Mouse (Mus musculus): ENCODE data around the gene Dnajc9. TPM values are rescaled to one million over a fixed set of nuclear protein-coding genes. Genes with fewer than 3 reads are reported as not detected.

Gene Dnajc9
- total RNA-seq (2021), result 10 to 100 TPM; 24.7 to 25.1 TPM

- peak; percentile 93 to 94 for DNase-seq (ENCODE audit: low spot score in 2 of 2)
- intact Hi-C loops (cut with DNase I), result no loop called here
Measured at GRCm38 (mm10) chr14:20388441-20389129, at the start of gene Dnajc9. Gene Dnajc9 (minus strand): TSS chr14:20388910.

- no peak for DNase-seq (ENCODE audit: low spot score in 2 of 2)
- intact Hi-C loops (cut with DNase I), result no loop called here
Measured at GRCm38 (mm10) chr14:20436976-20437375, 48.3 kb upstream of the Dnajc9 start.

- intact Hi-C loops (cut with DNase I), result no loop called here
- DNase-seq (ENCODE audit: low spot score in 2 of 2), result peak; percentile 10 to 11
Measured at GRCm38 (mm10) chr14:20432420-20432819, 43.7 kb upstream of the Dnajc9 start.

GRCm38 (mm10) chr14:20431726-20432125 lies 43.0 kb upstream of the Dnajc9 start:
- no peak for DNase-seq (ENCODE audit: low spot score in 2 of 2)
- intact Hi-C loops (cut with DNase I), result no loop called here

- intact Hi-C loops (cut with DNase I), result no loop called here
Measured at GRCm38 (mm10) chr14:20429833-20430232, 41.1 kb upstream of the Dnajc9 start.

GRCm38 (mm10) chr14:20428593-20428992 lies 39.9 kb upstream of the Dnajc9 start:
- intact Hi-C loops (cut with DNase I), result no loop called here
- no peak for DNase-seq (ENCODE audit: low spot score in 2 of 2)

More at GRCm38 (mm10) chr14:20429833-20430232, 41.1 kb upstream of the Dnajc9 start:
- no peak for DNase-seq (ENCODE audit: low spot score in 2 of 2)

GRCm38 (mm10) chr14:20423046-20423445 lies 34.3 kb upstream of the Dnajc9 start:
- DNase-seq (ENCODE audit: low spot score in 2 of 2), result no peak
- intact Hi-C loops (cut with DNase I), result no loop called here

GRCm38 (mm10) chr14:20422257-20422656 lies 33.5 kb upstream of the Dnajc9 start:
- DNase-seq (ENCODE audit: low spot score in 2 of 2), result no peak
- intact Hi-C loops (cut with DNase I), result no loop called here

GRCm38 (mm10) chr14:20400071-20400470 lies 11.4 kb upstream of the Dnajc9 start:
- DNase-seq (ENCODE audit: low spot score in 2 of 2), result no peak
- intact Hi-C loops (cut with DNase I), result no loop called here

- DNase-seq (ENCODE audit: low spot score in 2 of 2), result no peak
- intact Hi-C loops (cut with DNase I), result loop anchor here (10.0 kb wide), 2 partner anchors 146 to 266 kb away; partner anchors contain the start of genes Ppp3cb and Synpo2l
Measured at GRCm38 (mm10) chr14:20398864-20399263, 10.2 kb upstream of the Dnajc9 start.

- intact Hi-C loops (cut with DNase I), result loop anchor here (10.0 kb wide), 2 partner anchors 148 to 268 kb away; partner anchors contain the start of genes Ppp3cb and Synpo2l
Measured at GRCm38 (mm10) chr14:20397220-20397619, 8.5 kb upstream of the Dnajc9 start.

GRCm38 (mm10) chr14:20393205-20393913 lies 4.6 kb upstream of the Dnajc9 start, which contains the start of gene Mrps16:
Gene Mrps16 (minus strand): TSS chr14:20393634.
- DNase-seq (ENCODE audit: low spot score in 2 of 2), result peak; percentile 94 to 95
- intact Hi-C loops (cut with DNase I), result loop anchor here (10.0 kb wide), 2 partner anchors 151 to 271 kb away; partner anchors contain the start of genes Ppp3cb and Synpo2l

More at GRCm38 (mm10) chr14:20397220-20397619, 8.5 kb upstream of the Dnajc9 start:
- no peak for DNase-seq (ENCODE audit: low spot score in 2 of 2)

- intact Hi-C loops (cut with DNase I), result loop anchor here (10.0 kb wide), 2 partner anchors 152 to 272 kb away; partner anchors contain the start of genes Ppp3cb and Synpo2l
Measured at GRCm38 (mm10) chr14:20392326-20392725, 3.6 kb upstream of the Dnajc9 start.

GRCm38 (mm10) chr14:20389446-20390079 lies 853 bp upstream of the Dnajc9 start:
- DNase-seq (ENCODE audit: low spot score in 2 of 2), result no peak
- intact Hi-C loops (cut with DNase I), result loop anchor here (10.0 kb wide), 2 partner anchors 155 to 275 kb away; partner anchors contain the start of genes Ppp3cb and Synpo2l

More at GRCm38 (mm10) chr14:20392326-20392725, 3.6 kb upstream of the Dnajc9 start:
- no peak for DNase-seq (ENCODE audit: low spot score in 2 of 2)

GRCm38 (mm10) chr14:20379753-20380430 lies 8.8 kb downstream of the Dnajc9 start:
- intact Hi-C loops (cut with DNase I), result no loop called here

GRCm38 (mm10) chr14:20379087-20379640 lies 9.5 kb downstream of the Dnajc9 start:
- intact Hi-C loops (cut with DNase I), result no loop called here
- DNase-seq (ENCODE audit: low spot score in 2 of 2), result no peak

More at GRCm38 (mm10) chr14:20379753-20380430, 8.8 kb downstream of the Dnajc9 start:
- DNase-seq (ENCODE audit: low spot score in 2 of 2), result no peak

- intact Hi-C loops (cut with DNase I), result no loop called here
- no peak for DNase-seq (ENCODE audit: low spot score in 2 of 2)
Measured at GRCm38 (mm10) chr14:20378313-20379061, 10.2 kb downstream of the Dnajc9 start.

- intact Hi-C loops (cut with DNase I), result no loop called here
- no peak for DNase-seq (ENCODE audit: low spot score in 2 of 2)
Measured at GRCm38 (mm10) chr14:20377112-20377521, 11.6 kb downstream of the Dnajc9 start.

Measured in left cerebral cortex, postnatal 36 days (tissue).